Mouse (Mus musculus) kidney, adult 11 months (tissue): Measurements from ENCODE around the gene Plekha8.

Experiments
- DNase-seq: peaks from one replicate; pipeline ENCODE4 v3.0.0; 2022

The Plekha8 gene

GRCm38 (mm10) chr6:54657861-54658260 is 63.0 kb downstream of the Plekha8 start:
- no peak for DNase-seq

- no peak for DNase-seq
These were observed 75.0 kb downstream of the Plekha8 start for GRCm38 (mm10) chr6:54669868-54670267.

GRCm38 (mm10) chr6:54672901-54673300 is 78.0 kb downstream of the Plekha8 start:
- DNase-seq: no peak

GRCm38 (mm10) chr6:54679686-54680085 is 84.8 kb downstream of the Plekha8 start:
- no peak for DNase-seq

- DNase-seq: peak; percentile 97
These were observed 86.2 kb downstream of the Plekha8 start, which contains the start of gene Mturn for GRCm38 (mm10) chr6:54680891-54681745. Mturn (plus strand) TSS chr6:54681624.

- DNase-seq: no peak
These were observed 87.0 kb downstream of the Plekha8 start for GRCm38 (mm10) chr6:54681746-54682428.

- DNase-seq: no peak
These were observed 89.2 kb downstream of the Plekha8 start for GRCm38 (mm10) chr6:54684085-54684484.

GRCm38 (mm10) chr6:54685103-54685502 is 90.2 kb downstream of the Plekha8 start:
- no peak for DNase-seq

- no peak for DNase-seq
These were observed 90.9 kb downstream of the Plekha8 start for GRCm38 (mm10) chr6:54685716-54686395.

- DNase-seq: no peak
These were observed 92.2 kb downstream of the Plekha8 start for GRCm38 (mm10) chr6:54686946-54687737.

GRCm38 (mm10) chr6:54688467-54689323 is 93.8 kb downstream of the Plekha8 start:
- DNase-seq: peak; percentile 71

GRCm38 (mm10) chr6:54689686-54690085 is 94.8 kb downstream of the Plekha8 start:
- DNase-seq: peak; percentile 73

- no peak for DNase-seq
These were observed 95.9 kb downstream of the Plekha8 start for GRCm38 (mm10) chr6:54690838-54691237.

- no peak for DNase-seq
These were observed 96.6 kb downstream of the Plekha8 start for GRCm38 (mm10) chr6:54691368-54692116.

GRCm38 (mm10) chr6:54692201-54692600 is 97.3 kb downstream of the Plekha8 start:
- no peak for DNase-seq

- no peak for DNase-seq
These were observed 98.4 kb downstream of the Plekha8 start for GRCm38 (mm10) chr6:54693286-54693685.
